Mouse (Mus musculus) MEL-GATA-1-ER (cell line): ENCODE measurements at regions not wholly inside any gene's neighbourhood (a gene's known extent, or its start where the extent isn't known, plus 50 kb on each side); places are given as distances from the start of the nearest gene placed in this dataset.

Experiments
- DNase-seq: peaks from one replicate; pipeline ENCODE4 v3.0.0-alpha.2; 2012; ENCODE audit warnings: low read depth; ENCODE audit errors: extremely low read depth

- no peak for DNase-seq
These were observed 1634.0 kb downstream of the Diaph2 start for GRCm38 (mm10) chrX:131383501-131383900.

GRCm38 (mm10) chrX:131402189-131402588, 1652.6 kb downstream of the Diaph2 start:
- no peak for DNase-seq

GRCm38 (mm10) chrX:131402891-131403290, 1653.3 kb downstream of the Diaph2 start:
- peak; percentile 30 for DNase-seq

- DNase-seq: no peak
These were observed 1657.1 kb downstream of the Diaph2 start for GRCm38 (mm10) chrX:131406685-131407084.

- DNase-seq: peak; percentile 40
These were observed 1661.0 kb downstream of the Diaph2 start for GRCm38 (mm10) chrX:131410567-131410966.

- DNase-seq: no peak
These were observed 1672.6 kb downstream of the Diaph2 start for GRCm38 (mm10) chrX:131422178-131422577.

GRCm38 (mm10) chrX:131422811-131423210, 1673.3 kb downstream of the Diaph2 start:
- no peak for DNase-seq

GRCm38 (mm10) chrX:131434155-131434554, 1684.6 kb downstream of the Diaph2 start:
- DNase-seq: no peak

GRCm38 (mm10) chrX:131452866-131453265, 1703.3 kb downstream of the Diaph2 start:
- DNase-seq: no peak

GRCm38 (mm10) chrX:131460631-131461030, 1711.1 kb downstream of the Diaph2 start:
- no peak for DNase-seq

- no peak for DNase-seq
These were observed 1739.8 kb downstream of the Diaph2 start for GRCm38 (mm10) chrX:131489314-131489713.

- peak; percentile 13 for DNase-seq
These were observed 1751.9 kb downstream of the Diaph2 start for GRCm38 (mm10) chrX:131501409-131501808.

- no peak for DNase-seq
These were observed 1757.3 kb downstream of the Diaph2 start for GRCm38 (mm10) chrX:131506837-131507236.
